Mouse (Mus musculus) E14TG2a.4 (cell line): ENCODE measurements around the gene Diexf.
A peak's percentile ranks its signal among the peaks of the same experiment; 100 is the strongest.

Experiments used
- H3K27me3 ChIP-seq: 2 replicates; pipeline ENCODE4 v1.6.1; 2014; ENCODE audit warnings: low read length, control low read depth; ENCODE audit not compliant: insufficient read depth
- H3K36me3 ChIP-seq: 2 replicates; pipeline ENCODE4 v1.6.1; 2014; ENCODE audit warnings: low read length, control low read depth; ENCODE audit not compliant: insufficient read depth
- H3K4me1 ChIP-seq: replicated peaks from 2 replicates; pipeline ENCODE4 v1.6.1; 2014; ENCODE audit warnings: low read depth, low read length, control low read depth
- H3K4me3 ChIP-seq: replicated peaks from 2 replicates; pipeline ENCODE4 v1.5.1; 2014; ENCODE audit warnings: mild to moderate bottlenecking, low read length
- H3K9me3 ChIP-seq: 2 replicates; pipeline ENCODE4 v1.6.1; 2014; ENCODE audit warnings: low read length, control low read depth
- CTCF ChIP-seq: conservative IDR thresholded peaks from 2 replicates; pipeline ENCODE4 v1.5.1; 2014; ENCODE audit warnings: low read length
- NANOG ChIP-seq: IDR thresholded peaks from 2 replicates; pipeline ENCODE4 v1.6.1; 2014; ENCODE audit warnings: borderline replicate concordance, low read length, mixed read lengths
- POU5F1 ChIP-seq: IDR thresholded peaks from 2 replicates; pipeline ENCODE4 v1.6.1; 2014; ENCODE audit warnings: low read length, borderline replicate concordance

The Diexf gene

DNA sequence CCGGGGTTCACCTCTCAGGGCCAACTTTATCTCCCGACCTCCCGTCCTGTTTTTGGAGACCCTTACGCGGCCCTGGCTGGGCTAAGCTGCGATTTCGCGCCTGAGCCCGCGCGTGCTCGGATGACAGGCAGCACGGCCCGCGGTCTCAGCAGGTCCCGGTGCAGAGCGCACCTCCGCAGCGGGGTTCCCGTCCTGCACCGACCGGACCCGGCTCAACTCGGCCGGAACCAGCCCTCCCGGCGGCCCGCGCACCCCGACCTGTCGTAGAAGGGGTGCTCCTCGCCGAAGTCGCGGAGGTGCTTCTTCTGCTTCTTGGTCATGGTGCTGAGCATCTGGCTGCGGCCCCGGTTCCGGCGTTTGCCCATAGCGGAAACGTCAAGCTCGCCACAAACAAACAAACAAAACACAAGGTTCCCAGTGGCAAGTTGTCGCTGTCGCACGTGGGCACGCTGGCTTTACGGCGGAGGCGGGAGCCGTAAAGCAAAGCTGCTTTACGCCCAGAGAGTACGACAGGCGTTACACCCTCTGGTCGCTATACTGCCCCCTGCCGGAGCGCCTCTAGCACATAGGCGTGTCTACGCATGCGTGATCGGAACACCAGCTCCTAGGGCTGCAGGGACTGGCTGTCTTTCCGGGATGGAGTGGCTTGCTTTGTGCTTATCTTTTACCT lies at the start of gene Diexf:
Gene Diexf (minus strand): TSS at position 487 of the 670 bp plus-strand sequence.
- Histone ChIP-seq H3K4me1 (peaks cover 48% of the 10 kb centered on the region), H3K4me3 (peak within 1 kb of the TSS; percentile 99), H3K27me3 (no peaks in the 10 kb centered on the region), H3K9me3 (no peaks in the 10 kb centered on the region), H3K36me3 (peaks cover 29% of the 10 kb centered on the region)
- TF ChIP-seq POU5F1 (no peak), CTCF (peak; percentile 79)

DNA sequence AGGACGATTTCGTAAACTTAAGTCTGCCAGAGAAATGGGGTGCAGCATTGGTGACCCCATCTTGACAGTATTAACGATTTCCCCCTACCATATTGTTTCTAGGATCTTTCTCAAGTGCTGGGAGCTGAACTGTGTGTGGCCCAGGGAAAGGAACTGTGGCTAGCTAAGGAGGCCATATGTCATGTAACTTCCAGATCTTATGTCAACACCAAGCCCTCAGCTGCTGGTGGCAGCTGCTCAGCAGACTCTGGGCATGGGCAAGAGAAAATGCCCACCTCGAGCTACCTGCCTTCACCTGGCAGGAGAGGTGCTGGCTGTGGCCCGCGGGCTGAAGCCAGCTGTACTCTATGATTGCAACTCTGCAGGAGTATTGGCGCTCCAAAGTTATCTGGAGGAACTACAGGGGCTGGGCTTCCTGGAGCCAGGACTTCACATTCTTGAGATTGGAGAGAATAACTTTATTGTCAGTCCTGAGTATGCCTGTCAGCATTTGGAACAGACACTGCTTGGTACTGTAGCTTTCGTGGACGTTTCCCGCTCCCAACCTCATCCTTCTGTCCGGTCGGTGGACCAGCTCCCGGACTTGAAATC lies 44.2 kb upstream of the Diexf start:
- Histone ChIP-seq H3K36me3 (peaks cover 2% of the 10 kb centered on the region; the same call in 1 of the 2 replicates), H3K9me3 (no peaks in the 10 kb centered on the region), H3K27me3 (no peaks in the 10 kb centered on the region), H3K4me1 (peaks cover 25% of the 10 kb centered on the region), H3K4me3 (peak overlapping the region; percentile 89)
- TF ChIP-seq CTCF (no peak), POU5F1 (no peak), NANOG (no peak)

DNA sequence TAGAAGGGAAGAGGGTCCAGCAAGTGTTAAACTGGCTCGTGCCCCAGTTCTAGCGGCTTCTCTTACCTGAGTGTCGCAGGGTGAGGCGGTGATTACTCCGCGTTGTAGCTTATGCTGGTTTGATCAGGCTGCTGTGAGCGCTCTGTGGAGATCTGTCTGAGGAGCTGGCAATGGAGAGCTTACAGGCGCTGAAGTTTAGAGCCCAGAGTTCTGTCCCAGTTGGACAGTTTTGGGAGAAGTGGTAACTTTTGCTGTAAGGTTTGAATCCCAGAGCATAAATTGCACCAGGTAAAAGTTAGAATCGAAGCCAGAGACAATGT lies 43.7 kb upstream of the Diexf start:
- Histone ChIP-seq H3K27me3 (no peaks in the 10 kb centered on the region), H3K9me3 (no peaks in the 10 kb centered on the region), H3K4me3 (peak overlapping the region; percentile 89), H3K4me1 (peaks cover 25% of the 10 kb centered on the region), H3K36me3 (peaks cover 4% of the 10 kb centered on the region; the same call in 1 of the 2 replicates)
- no peak for TF ChIP-seq NANOG
- no peak for TF ChIP-seq CTCF
- TF ChIP-seq POU5F1, result no peak

DNA sequence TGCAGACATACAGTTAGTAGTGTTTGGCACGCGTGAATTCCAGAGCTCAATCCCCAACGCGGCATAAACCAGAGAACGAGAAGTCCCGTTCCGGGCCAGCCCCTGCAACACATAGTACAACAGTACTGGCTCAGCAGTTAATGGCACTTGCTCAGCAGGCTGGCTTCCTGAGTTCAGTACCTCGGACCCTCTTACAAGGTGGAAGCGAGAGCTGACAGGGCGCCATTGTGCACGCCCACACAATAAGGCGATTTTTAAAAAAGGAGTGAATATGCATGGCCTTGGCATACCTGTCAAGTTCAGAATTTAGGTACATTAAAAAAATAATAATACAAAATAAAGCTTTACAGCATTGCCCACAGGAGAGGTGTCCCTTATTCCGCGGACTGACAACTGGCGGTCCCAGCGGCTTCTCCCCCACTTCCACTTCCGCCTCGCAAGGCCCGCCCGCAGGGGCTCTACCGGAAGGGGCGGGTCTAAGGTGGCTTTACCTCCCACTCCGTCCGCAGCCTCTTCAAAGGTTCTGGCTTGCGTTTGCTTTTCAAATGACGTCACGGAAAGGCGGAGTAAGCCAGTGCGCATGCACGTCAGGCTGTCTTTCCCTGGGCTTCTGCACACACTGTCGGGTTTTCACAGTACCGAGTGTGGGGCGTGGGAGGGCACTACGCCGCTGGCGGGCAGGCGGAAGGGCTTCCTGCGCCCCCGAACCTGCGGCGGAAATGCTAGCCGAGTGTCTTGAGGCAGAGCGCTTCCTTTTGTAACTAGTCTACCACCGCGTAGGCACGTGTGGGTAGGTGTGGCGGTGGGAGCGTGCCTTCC lies 43.1 kb upstream of the Diexf start:
- Histone ChIP-seq H3K27me3 (no peaks in the 10 kb centered on the region), H3K4me3 (peak overlapping the region; percentile 89)
- no peak for TF ChIP-seq POU5F1
- TF ChIP-seq CTCF, result no peak
- TF ChIP-seq NANOG, result no peak

DNA sequence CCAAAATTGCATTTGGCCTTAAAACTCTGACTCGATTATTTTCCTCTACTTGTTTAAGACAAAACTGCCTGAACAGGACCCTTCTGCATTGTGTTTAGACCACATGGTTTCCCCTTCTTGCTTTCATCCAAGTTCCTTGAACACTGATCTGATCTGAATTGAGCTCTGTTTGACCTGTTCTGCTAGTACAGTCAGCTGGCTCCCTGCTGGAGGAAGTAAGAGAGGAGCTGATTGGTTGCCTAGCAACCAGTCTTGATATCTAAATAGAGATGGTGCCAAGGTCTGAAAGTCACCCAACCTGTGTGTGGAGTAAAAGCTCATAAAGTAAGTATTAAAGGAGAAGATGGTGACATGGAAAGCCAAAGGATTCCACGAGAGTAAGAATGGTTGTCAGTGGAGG lies 39.8 kb upstream of the Diexf start:
- no peak overlapping the region for H3K4me3 ChIP-seq
- TF ChIP-seq NANOG, result no peak
- peaks cover 22% of the 10 kb centered on the region for H3K4me1 ChIP-seq
- H3K36me3 ChIP-seq, result peaks cover 8% of the 10 kb centered on the region; the same call in 1 of the 2 replicates
- H3K27me3 ChIP-seq, result no peaks in the 10 kb centered on the region
- no peaks in the 10 kb centered on the region for H3K9me3 ChIP-seq

More for the DNA sequence above, 43.1 kb upstream of the Diexf start:
- no peaks in the 10 kb centered on the region for H3K9me3 ChIP-seq
- H3K36me3 ChIP-seq, result peaks cover 10% of the 10 kb centered on the region; the same call in 1 of the 2 replicates
- peaks cover 25% of the 10 kb centered on the region for H3K4me1 ChIP-seq

DNA sequence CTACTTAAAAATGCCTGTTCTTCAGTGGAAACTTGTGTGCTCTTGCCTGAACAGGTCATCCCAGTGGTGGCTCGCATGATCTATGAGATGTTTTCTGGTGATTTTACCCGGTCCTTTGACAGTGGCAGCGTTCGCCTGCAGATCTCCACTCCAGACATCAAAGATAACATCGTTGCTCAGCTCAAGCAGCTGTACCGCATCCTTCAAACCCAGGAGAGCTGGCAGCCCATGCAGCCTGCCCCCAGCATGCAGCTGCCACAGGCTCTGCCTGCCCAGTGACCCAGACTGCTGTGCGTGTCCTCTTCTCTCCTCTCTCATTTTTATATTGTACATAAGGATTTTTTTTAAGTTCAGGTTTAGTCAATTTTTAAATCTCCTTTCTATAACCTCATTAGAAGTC lies 39.2 kb upstream of the Diexf start:
- H3K36me3 ChIP-seq, result 0 out of 2 replicates have a peak, but pooled peaks cover 8% of the 10 kb centered on the region
- no peak for TF ChIP-seq CTCF

DNA sequence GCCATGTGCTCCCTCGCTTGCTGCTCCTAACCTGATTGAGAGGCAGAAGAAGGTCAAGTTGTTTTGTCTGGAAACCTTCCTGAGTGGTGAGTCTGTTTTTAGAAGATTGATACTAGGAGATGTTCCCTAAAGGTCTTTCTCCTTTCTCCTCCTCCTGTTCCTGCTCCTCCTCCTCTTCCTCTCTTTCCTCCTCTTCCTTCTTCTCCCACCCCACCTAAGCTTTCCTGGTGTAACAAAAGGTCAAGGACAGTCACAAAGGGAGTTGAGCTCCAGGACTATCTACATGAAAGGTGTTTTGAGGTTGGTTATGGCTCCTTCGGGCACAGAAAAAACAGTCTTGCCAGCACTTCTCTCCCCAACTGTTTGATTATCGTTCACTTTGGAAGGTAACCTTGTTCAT lies 37.7 kb upstream of the Diexf start, which contains the start of gene A130010J15Rik:
Gene A130010J15Rik (plus strand): TSS at position 301 of the 400 bp plus-strand sequence.
- H3K4me3 ChIP-seq, result no peak within 1 kb of the TSS
- peaks cover 6% of the 10 kb centered on the region; the same call in 1 of the 2 replicates for H3K27me3 ChIP-seq
- H3K36me3 ChIP-seq, result 0 out of 2 replicates have a peak, but pooled peaks cover 8% of the 10 kb centered on the region
- no peaks in the 10 kb centered on the region for H3K9me3 ChIP-seq
- TF ChIP-seq NANOG, result no peak
- TF ChIP-seq CTCF, result no peak
- no peak for TF ChIP-seq POU5F1
- H3K4me1 ChIP-seq, result peaks cover 9% of the 10 kb centered on the region

More for the DNA sequence above, 39.2 kb upstream of the Diexf start:
- Histone ChIP-seq H3K9me3 (no peaks in the 10 kb centered on the region), H3K4me3 (no peak overlapping the region), H3K4me1 (peaks cover 16% of the 10 kb centered on the region), H3K27me3 (no peaks in the 10 kb centered on the region)

DNA sequence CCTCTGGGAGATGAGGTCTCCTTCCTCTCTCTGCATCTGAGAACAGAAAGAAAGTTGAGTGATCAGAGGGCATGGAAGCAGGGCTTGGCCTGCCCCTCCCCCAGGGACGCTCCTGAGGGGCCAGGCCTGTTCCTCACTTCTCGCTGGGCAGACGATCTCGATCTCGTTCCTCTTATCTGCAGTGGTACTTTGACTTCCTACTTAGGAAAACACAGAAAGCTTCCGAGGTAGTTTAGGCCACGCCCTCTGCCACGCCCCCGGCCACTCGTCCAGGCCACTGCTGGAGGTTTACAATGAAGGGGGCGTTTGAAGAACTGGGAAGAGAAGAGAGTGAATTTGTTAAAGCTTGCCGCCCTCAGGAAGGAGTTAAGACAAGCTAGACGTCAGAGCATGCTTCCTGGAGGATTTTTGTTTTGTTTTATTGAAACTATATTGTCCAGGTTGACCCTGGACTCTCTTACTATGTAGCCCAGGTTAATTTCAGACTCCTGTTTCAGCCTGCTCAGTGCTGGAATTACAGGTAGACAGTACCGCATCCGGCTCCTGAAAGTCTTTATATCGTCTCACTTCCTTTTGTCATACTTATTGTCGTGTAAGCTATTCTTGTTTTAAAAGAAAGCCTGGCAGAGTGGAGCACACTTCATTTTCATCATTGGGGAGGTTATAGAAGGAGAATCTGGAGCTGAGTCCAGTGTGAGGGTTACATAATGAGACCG lies 30.4 kb upstream of the Diexf start:
- TF ChIP-seq NANOG (no peak), POU5F1 (no peak), CTCF (no peak)
- Histone ChIP-seq H3K9me3 (no peaks in the 10 kb centered on the region), H3K4me3 (no peak overlapping the region), H3K36me3 (no peaks in the 10 kb centered on the region), H3K4me1 (peaks cover 25% of the 10 kb centered on the region), H3K27me3 (peaks cover 31% of the 10 kb centered on the region)
